Mouse (Mus musculus) spleen, postnatal 10 days (tissue): ENCODE data around the gene Nsun7.

Experiments used
- DNase-seq, 2 experiments: peaks; one replicate each; pipeline ENCODE4 v3.0.0; 2021 to 2022; ENCODE audit warnings: low spot score in 2 of 2

The Nsun7 gene

DNA sequence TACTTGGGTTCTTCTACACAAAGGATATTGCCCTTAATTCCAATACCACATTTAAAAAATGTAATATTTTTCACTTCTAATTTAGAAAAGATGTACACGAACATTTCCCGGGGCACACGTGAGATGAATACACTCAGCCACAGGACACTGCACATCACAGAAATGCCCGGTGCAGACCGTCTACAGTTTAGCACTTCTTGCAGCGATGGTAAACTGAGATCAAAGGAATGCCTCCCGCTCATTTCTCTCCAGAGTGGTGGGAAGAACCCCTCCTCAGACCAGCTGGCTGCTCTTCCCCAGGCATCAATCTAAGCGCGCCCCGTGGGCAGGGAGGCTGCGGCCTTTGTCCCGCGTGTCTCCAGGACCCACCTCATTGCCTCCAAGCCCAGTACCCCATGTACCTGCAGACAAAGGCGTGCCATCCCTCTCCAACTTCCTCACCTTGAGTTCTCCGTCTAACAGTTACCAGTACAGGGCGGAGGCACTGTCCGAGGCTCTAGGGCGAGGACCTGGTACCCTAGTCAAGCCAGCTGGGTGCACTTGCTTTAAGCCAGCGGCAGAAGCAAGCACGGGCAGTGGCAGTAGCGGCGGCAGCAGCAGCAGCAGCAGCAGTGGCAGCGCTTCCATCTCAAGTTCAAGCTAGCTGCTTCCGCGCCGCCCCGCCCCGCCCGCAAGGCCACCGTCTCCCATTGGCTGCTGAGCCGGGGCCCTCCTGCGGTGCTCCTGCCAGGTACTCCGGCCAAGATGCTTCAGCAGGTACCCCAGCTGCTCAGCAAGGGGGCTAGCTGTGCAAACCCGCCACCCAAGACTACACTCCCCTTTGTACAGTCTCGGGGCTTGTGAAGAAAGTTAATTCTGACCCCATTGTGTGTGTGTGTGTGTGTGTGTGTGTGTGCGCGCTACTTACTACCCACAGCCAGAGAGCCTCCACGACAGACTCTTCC, 77.6 kb downstream of the Nsun7 start:
- peak in 1 of 2 experiments; percentile 30 for DNase-seq

GRCm38 (mm10) chr5:66337969-66338345, 78.3 kb downstream of the Nsun7 start:
- no peak for DNase-seq

- DNase-seq: peak in 1 of 2 experiments; percentile 42
Measured at GRCm38 (mm10) chr5:66338583-66338982, 78.9 kb downstream of the Nsun7 start.

- no peak for DNase-seq
Measured at GRCm38 (mm10) chr5:66340356-66341102, 80.8 kb downstream of the Nsun7 start.

DNA sequence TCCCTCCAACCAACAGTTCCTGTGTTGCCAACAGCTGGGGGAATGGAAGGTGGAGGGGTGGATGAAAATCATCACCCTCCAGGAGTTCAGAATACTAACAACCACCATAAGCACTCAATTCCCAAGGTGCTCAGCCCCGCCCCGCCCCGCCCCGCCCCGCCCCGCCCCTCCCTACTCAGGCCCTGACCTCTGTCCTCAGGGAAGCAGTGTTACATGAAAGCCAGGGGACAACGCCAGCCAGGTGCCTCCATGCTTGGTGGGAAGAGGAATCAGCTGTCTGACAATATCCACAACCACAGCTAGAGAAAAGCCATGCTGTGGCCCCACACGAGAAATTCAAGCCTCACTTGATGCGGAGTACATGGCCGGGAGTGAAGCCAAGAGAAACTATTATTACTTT, 82.2 kb downstream of the Nsun7 start:
- DNase-seq: no peak

GRCm38 (mm10) chr5:66342285-66342684, 82.6 kb downstream of the Nsun7 start:
- DNase-seq: no peak

DNA sequence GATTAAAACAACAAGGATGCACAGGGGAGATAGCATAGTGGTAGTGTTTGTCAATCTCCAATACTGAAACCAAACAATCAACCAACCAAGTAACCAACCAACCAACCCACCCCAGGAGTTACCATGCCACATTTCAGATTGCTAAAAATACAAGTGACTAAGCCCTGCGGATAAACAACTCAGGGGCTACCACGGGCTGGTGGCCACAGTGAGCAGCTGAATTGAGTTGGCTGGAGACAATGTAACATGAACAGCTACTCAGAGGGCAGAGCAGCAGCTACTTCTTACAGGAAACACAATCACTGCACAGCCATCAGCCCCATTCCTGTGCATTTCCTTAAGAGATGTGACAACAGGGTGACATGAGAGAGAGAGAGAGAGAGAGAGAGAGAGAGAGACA, 84.5 kb downstream of the Nsun7 start:
- DNase-seq: no peak

DNA sequence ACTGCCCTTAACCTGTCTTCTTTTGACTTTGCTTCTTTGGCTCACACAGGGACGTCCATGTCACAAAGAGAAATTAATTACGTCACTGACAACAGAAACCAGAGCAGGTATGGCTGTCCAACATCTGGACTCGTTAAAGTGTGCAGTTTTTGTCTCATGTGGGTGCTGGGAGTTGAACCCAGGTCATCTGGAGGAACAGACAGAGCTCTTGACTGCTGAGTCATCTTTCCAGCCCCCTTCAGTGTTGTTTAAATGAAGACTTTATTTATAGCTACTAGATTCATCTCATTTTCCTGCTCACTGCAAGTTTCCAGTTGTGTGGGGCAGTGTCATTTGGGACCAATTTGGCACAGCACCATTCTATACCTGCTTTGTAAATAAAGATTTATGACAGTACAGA, 85.4 kb downstream of the Nsun7 start:
- no peak for DNase-seq

GRCm38 (mm10) chr5:66346756-66347155, 87.1 kb downstream of the Nsun7 start:
- DNase-seq: no peak
